Mouse (Mus musculus): ENCODE data around the gene Tfap4. TPM values are rescaled to one million over a fixed set of nuclear protein-coding genes. Genes with fewer than 3 reads are reported as not detected.

The Tfap4 gene
- polyA plus RNA-seq, 1 experiment: 13.6 TPM

DNA sequence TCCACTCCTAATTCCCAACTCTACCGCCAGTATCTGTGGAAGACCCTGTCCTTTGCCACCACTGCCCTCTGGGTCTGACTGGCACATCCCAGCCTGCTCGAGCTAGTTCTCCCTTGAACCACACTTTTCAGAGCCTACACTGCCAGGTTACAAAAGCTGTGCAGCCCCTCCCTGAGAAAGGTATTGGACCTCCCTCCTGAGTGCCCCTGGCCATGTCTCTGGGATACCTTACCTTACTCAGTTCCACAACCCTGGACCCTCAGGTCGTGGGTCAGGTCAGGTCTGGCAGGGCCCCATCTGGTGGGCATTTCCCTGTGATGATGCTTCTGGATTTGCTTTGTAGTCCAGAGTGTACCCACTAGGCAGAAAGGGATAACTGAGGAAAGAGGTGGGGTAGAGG lies 40.0 kb upstream of the Tfap4 start:
- TF ChIP-seq CTCF (IDR thresholded peaks at IDR 0.05; ENCODE audit: borderline replicate concordance, extremely low read depth, insufficient read depth, insufficient read length): no peak
- no peak for TF ChIP-seq POLR2A (IDR thresholded peaks at IDR 0.05; ENCODE audit: borderline replicate concordance, extremely low read depth, insufficient read depth, insufficient read length, poor library complexity, severe bottlenecking)
- no peak for DNase-seq (ENCODE audit: low read depth)

DNA sequence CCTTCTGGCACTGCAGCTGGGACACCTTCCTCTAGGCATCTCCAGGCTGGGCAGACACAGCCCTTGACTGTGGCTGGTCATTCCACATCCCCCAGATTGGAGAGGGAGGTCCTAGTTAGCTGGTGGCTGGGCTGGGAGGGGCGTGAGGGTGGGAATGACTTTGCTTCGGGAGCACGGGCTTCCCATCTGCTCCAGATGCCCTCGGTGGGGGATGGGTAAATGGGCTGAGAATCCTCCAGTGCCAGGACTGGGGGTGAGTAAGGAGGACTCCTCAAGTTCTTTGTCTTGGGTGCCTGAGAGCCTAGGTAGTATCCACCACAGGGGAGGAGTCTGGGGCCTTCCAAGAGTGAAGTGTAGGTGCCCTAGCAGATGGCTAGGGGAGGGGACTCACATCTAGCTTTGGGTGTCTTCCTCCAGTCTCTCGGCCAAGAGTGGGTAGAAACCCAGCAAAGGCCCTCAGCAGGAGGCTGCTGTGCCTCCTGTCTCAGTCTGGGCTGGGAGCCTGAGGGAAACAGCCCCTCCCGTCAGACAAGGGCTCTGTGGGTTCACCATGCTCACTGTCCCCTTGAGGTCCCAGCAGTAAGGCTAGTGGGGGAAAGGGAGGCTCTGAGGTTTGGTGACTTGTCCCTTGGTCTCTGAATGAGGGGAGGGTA lies 39.4 kb upstream of the Tfap4 start:
- TF ChIP-seq POLR2A (IDR thresholded peaks at IDR 0.05; ENCODE audit: borderline replicate concordance, extremely low read depth, insufficient read depth, insufficient read length, poor library complexity, severe bottlenecking): no peak
- no peak for TF ChIP-seq CTCF (IDR thresholded peaks at IDR 0.05; ENCODE audit: borderline replicate concordance, extremely low read depth, insufficient read depth, insufficient read length)
- DNase-seq (ENCODE audit: low read depth): peak; percentile 47

DNA sequence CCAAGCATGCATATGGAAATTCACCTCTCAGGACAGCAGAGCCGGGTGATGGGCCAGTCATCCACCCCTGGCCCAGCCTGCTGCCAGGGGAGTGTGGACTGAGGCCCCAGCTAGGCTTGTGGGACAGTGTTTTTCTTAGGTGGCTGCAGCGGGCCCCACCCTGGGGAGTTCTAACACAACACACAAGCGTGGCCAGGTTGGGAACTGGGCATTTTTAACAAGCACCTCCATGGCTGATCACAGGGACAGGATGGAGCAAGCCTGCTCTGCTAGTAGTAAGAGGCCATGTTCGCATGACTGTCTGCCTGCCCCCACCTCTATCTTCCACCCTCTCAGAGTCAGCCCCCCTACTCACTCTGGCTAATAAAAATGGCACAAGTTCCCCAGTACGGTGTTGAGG lies 38.4 kb upstream of the Tfap4 start:
- TF ChIP-seq POLR2A (IDR thresholded peaks at IDR 0.05; ENCODE audit: borderline replicate concordance, extremely low read depth, insufficient read depth, insufficient read length, poor library complexity, severe bottlenecking) (no peak), CTCF (IDR thresholded peaks at IDR 0.05; ENCODE audit: borderline replicate concordance, extremely low read depth, insufficient read depth, insufficient read length) (no peak)
- no peak for DNase-seq (ENCODE audit: low read depth)

DNA sequence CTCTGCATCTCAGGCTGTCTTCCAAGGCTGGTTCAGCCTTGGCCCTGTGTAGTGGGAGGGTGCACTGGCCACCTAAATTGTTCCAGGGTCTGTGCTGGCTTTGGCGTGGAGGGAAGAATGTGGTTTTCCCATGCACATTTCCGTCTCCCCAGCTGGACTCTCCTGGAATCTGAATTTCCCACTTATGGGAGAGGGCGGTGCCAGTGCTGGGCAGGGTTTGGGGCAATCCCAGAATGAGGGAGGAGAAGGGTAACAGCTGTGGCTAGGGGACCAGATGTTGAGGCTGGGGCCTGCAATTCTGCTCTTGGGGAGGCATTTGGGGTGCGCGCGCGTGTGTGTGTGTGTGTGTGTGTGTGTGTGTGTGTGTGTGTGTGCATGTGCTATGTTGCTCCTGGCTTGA lies 37.6 kb upstream of the Tfap4 start:
- TF ChIP-seq CTCF (IDR thresholded peaks at IDR 0.05; ENCODE audit: borderline replicate concordance, extremely low read depth, insufficient read depth, insufficient read length) (no peak), POLR2A (IDR thresholded peaks at IDR 0.05; ENCODE audit: borderline replicate concordance, extremely low read depth, insufficient read depth, insufficient read length, poor library complexity, severe bottlenecking) (no peak)

DNA sequence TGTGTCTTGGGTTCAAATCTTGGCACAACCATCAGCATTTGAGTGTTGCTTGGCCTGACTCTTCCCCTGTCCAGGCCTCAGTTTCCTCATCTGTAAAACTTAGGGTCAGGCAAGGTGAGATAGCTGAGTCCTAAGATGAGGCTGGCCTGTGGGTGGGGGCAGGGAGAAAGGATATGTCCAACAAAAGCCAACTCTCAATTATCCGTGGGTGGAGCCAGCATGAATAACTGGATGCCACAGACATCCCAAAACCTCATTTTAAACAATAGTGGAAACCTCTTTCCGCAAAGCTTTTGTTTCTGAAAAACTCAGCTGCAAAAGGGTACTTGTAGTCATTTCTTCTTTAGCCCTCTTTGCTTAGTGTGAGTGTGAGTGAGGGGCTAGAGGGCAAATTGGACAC lies 37.2 kb upstream of the Tfap4 start:
- TF ChIP-seq CTCF (IDR thresholded peaks at IDR 0.05; ENCODE audit: borderline replicate concordance, extremely low read depth, insufficient read depth, insufficient read length) (no peak), POLR2A (IDR thresholded peaks at IDR 0.05; ENCODE audit: borderline replicate concordance, extremely low read depth, insufficient read depth, insufficient read length, poor library complexity, severe bottlenecking) (no peak)
- no peak for DNase-seq (ENCODE audit: low read depth)

More for the DNA sequence above, 37.6 kb upstream of the Tfap4 start:
- no peak for DNase-seq (ENCODE audit: low read depth)

DNA sequence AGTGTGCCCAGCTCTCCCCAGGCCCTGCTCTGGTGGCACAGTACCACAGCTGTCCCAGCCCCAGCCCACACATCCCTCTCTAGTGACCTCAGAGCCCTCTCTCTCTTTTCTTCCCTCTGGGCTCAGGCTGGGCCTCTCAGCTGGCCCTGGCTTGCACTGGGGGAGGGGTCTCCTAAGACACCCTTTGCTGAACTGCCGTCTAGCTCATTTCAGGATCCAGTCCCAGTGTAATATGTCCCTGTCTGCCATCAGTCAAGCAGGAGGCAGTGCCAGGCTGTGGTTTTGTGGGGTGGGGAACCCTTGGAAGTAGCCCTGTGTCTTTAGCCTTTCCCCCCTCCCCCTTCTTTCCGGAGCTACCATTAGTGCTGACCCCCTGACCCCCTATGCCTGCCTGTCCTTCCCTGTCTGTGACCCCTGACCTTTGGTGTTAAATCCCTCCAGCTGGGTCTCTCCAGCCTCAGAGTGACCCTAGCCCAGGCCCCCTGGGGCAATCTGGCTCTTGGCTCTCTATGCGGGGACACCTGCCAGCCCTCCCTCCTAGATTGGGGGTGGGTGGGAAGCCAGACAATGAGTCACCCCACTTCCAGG lies 36.6 kb upstream of the Tfap4 start:
- TF ChIP-seq POLR2A (IDR thresholded peaks at IDR 0.05; ENCODE audit: borderline replicate concordance, extremely low read depth, insufficient read depth, insufficient read length, poor library complexity, severe bottlenecking): no peak
- no peak for TF ChIP-seq CTCF (IDR thresholded peaks at IDR 0.05; ENCODE audit: borderline replicate concordance, extremely low read depth, insufficient read depth, insufficient read length)
- peak; percentile 44 for DNase-seq (ENCODE audit: low read depth)

DNA sequence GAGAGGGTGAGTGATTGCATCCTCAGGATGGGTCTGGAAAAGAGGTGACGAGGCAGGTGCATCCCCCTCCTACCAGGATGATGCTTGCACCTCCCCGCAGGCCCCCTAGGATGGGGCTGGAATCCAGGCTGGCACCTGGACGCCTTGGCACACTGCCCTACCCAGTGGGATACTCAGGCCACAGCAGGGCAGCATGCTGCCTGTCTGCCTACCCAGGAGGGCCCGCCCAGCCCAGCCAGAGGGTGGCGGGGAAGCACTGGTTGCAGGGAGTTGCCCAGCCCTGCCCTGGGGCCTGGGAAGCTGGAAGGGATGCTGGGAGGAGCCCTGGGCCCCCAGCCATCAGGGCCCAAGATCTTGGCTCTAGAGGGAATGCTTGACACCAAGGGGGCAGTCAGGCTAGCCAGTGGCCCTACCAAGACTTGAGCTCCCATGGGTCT lies 35.9 kb upstream of the Tfap4 start:
- DNase-seq (ENCODE audit: low read depth): peak; percentile 52
- TF ChIP-seq CTCF (IDR thresholded peaks at IDR 0.05; ENCODE audit: borderline replicate concordance, extremely low read depth, insufficient read depth, insufficient read length): no peak
- TF ChIP-seq POLR2A (IDR thresholded peaks at IDR 0.05; ENCODE audit: borderline replicate concordance, extremely low read depth, insufficient read depth, insufficient read length, poor library complexity, severe bottlenecking): no peak

DNA sequence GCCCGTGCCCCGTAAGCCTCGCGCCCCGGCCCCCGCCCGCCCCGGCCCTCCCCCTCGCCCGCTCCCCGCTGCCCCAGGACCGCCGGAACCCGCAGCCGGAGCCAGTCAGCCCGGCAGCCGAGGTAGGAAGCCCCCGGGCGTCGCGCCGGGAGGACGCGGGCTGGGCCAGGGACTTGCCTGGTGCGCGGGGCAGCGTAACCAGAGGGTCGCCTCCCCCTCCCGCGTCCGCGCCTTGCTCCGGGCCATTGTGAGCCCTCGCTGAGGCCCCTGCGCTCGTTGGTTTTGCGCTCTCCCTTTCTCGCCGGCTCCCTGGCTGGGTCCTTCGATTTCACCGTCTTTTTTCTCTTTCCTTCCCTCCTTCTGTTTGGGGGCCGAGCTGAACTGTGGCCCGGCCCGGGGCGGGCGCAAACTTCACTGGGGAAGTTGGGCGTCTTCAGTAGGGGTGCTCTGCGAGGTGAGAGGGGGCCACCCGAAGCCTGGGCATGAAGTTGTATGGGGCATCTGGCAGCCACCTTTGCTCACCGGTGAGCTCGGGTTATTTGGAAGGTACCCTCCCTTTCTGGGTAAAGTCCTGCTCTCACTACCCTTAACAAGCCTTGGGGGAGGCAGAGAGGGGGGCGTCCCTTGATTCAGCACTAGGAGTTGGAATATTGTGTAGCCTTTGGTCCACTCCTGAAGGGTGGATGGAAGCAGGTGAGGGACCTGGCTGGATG lies 35.3 kb upstream of the Tfap4 start:
- TF ChIP-seq POLR2A (IDR thresholded peaks at IDR 0.05; ENCODE audit: borderline replicate concordance, extremely low read depth, insufficient read depth, insufficient read length, poor library complexity, severe bottlenecking) (no peak), CTCF (IDR thresholded peaks at IDR 0.05; ENCODE audit: borderline replicate concordance, extremely low read depth, insufficient read depth, insufficient read length) (no peak)
- peak; percentile 65 for DNase-seq (ENCODE audit: low read depth)

DNA sequence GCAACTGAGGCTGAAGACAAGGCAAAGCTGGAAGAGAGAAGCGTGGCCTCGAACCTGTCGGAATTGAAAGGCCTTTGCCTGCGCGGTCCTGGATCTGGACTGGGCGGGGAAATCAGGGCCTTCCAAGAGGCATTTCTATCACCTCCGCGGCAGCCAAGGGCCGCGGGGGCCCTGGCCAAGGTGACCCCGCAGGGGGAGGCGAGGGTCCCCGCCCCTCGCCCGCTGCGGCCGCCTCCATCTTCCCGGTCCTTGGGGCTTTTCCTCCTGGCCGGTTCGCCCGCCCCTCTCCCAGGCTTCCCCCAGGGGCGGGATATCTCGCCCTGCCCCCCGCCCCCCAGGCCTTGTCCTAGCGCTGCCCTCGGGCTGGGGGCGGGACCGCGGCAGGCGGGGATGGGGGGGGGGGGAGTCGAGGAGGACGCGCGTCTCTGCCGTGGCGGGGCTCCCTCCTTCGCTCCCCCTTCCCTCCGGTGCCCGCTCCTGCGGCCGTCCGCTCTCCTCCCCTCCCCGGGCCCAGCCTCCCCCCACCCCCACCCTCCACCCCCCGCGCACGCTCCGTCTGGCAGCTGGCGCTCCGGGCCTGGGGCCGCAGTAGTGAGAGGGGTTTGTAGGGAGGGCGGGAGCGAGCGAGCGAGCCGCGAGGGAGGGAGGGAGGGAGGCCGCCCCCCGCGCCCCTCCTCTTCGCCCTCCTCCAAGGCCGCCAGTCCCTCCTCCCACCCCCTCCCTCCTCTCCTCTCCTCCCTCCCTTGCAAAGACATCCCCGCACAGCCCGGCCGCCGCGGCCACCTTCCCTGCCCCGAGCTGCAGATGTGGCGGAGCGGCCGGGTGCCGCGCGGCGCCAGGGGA lies 34.5 kb upstream of the Tfap4 start, which contains the start of gene Glis2:
Glis2 (plus strand) TSS at position 743 of the 843 bp plus-strand sequence.
- peak; percentile 98 for DNase-seq (ENCODE audit: low read depth)
- TF ChIP-seq POLR2A (IDR thresholded peaks at IDR 0.05; ENCODE audit: borderline replicate concordance, extremely low read depth, insufficient read depth, insufficient read length, poor library complexity, severe bottlenecking): peak; percentile 77
- TF ChIP-seq CTCF (IDR thresholded peaks at IDR 0.05; ENCODE audit: borderline replicate concordance, extremely low read depth, insufficient read depth, insufficient read length): no peak

DNA sequence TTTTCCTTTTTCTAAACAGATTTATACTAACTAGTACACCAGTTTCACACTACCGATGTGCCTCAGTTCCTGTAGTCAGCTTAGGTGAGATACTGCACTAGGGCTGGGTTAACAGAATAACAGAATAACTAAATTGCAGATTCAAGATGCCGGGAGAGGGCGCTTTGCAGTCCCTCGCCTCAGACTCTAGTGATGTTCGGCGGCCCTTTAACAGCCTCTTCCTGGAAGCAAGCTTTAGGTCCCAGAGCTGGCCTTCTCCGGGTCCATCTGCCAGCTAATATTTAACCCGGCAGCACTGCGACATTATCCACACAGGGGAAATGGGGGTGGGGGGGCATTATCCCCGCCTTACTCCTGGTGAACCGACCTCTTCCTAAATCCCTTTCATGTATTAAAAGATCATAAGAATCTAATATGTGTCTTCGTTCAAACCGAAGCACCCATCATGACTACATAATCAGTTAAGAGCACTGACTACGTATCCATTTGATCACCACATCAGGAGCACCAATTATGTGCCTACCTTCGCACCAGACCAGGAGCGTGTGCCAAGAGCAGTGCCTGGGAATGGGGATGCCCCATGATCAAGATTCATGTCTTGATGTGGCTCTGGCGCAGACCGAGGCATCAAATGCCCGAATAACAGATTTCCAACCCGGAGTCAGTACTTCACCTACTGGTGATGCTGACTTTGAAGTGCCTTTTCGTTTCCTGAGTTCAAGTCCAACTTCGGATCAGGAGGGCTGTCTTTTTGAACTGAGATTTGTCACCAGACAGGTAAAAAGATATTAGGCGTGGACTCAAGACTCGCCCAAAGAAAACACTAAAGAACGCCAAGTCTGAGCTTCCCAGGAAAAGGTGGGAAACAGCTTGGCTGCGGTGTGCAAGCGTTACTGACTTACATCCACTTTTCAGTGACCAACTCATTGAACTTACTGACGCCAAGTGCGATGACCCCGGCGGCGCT lies 33.5 kb upstream of the Tfap4 start:
- TF ChIP-seq CTCF (IDR thresholded peaks at IDR 0.05; ENCODE audit: borderline replicate concordance, extremely low read depth, insufficient read depth, insufficient read length) (peak; percentile 58), POLR2A (IDR thresholded peaks at IDR 0.05; ENCODE audit: borderline replicate concordance, extremely low read depth, insufficient read depth, insufficient read length, poor library complexity, severe bottlenecking) (no peak)
- peak; percentile 85 for DNase-seq (ENCODE audit: low read depth)

All from brain, embryonic 14.5 days (tissue).